ENCODE assay signal across 9 mouse cellular contexts in the genomic region with DNA sequence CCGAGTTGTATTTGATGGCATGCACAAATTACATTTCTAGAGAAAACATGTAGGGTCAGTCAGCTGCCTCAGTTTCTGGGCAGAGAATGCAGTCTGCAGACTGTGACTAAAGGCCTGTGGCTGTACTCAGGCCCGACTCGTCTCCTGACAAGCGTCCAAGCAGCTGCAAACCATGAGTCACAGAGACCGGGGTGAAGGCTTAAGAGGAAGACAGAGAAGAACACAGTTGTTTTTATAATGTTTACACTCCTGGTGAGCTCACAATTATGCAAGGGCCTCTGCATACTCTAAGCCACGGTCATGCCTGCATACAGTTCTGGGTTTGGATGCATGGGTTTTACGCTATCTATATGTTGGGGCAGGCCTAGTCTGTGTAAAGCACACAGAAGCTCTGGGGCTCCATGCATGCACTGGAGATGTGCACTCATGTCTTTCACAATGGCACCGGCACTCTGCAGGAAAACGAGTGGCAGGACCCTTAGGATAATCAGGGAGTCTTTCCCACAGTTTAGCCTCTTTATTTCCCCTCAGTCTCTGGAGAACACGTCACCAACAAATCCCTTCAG. TPM values are rescaled to one million over a fixed set of nuclear protein-coding genes. Genes with fewer than 3 reads are reported as not detected.
DNase-seq lines count a peak whose midpoint lies in the region; ATAC-seq and TF ChIP-seq lines count a peak whose summit lies in the region.
"Had no signal": no experiment of that assay in that cellular context is flagged by ENCODE, and none has a peak within 500 bp of the region (broad histone marks: within the 10 kb centered on the region; RNA-seq: fewer than 3 reads in every experiment).

No protein-coding gene starts in this region.

- no peak overlapping the region for H3K4me2 ChIP-seq in intestine, embryonic 14.5 days (ENCODE audit: low read length)
- H3K4me2 ChIP-seq in midbrain, embryonic 16.5 days (ENCODE audit: low read length), result no peak overlapping the region

- H3K4me3 ChIP-seq in intestine, embryonic 14.5 days (ENCODE audit: low read depth, low read length), result no peak overlapping the region
- H3K4me3 ChIP-seq in midbrain, embryonic 16.5 days (ENCODE audit: low read depth, low read length), result no peak overlapping the region
- H3K4me3 ChIP-seq in layer of hippocampus, adult 2 months, result no peak overlapping the region

- H3K9ac ChIP-seq in intestine, embryonic 14.5 days (ENCODE audit: low read length), result no peak overlapping the region
- H3K9ac ChIP-seq in midbrain, embryonic 16.5 days (ENCODE audit: low read depth, low read length), result no peak overlapping the region
- H3K9ac ChIP-seq: liver, embryonic 14.5 days had no signal

- H3K4me1 ChIP-seq in intestine, embryonic 14.5 days (replicated peaks; ENCODE audit: control insufficient read depth, insufficient read depth, low read length), result peaks cover 22% of the 10 kb centered on the region
- peaks cover 32% of the 10 kb centered on the region for H3K4me1 ChIP-seq in midbrain, embryonic 16.5 days (ENCODE audit: control insufficient read depth, insufficient read depth, low read length)

- no peaks in the 10 kb centered on the region for H3K27me3 ChIP-seq in intestine, embryonic 14.5 days (replicated peaks; ENCODE audit: control insufficient read depth, insufficient read depth, low read length)
- H3K27me3 ChIP-seq in midbrain, embryonic 16.5 days (ENCODE audit: control insufficient read depth, insufficient read depth, low read depth, low read length), result no peaks in the 10 kb centered on the region

- peak overlapping the region; percentile 57; the same call in 1 of the 2 replicates for H3K27ac ChIP-seq in intestine, embryonic 14.5 days (ENCODE audit: low read depth)
- H3K27ac ChIP-seq in midbrain, embryonic 16.5 days (ENCODE audit: low read length), result peak overlapping the region; percentile 63
- no peak overlapping the region for H3K27ac ChIP-seq in layer of hippocampus, adult 2 months
- H3K27ac ChIP-seq: liver, embryonic 14.5 days had no signal

- DNase-seq in urinary bladder, adult 18-20 months (ENCODE audit: low spot score in 2 of 2), result peak; percentile 31 to 81
- DNase-seq in urinary bladder, adult 2 months (ENCODE audit: low spot score), result no peak
- peak; percentile 31 to 66 for DNase-seq in gastrocnemius, adult 8-10 months (ENCODE audit: low spot score in 2 of 2)
- no peak for DNase-seq in intestine, embryonic 14.5 days (ENCODE audit: low spot score)
- no peak for DNase-seq in left cerebral cortex, adult 18-20 months (ENCODE audit: low spot score in 2 of 2)
- DNase-seq in cerebellum, postnatal 10 days, result no peak
- DNase-seq in layer of hippocampus, adult 2 months (ENCODE audit: low spot score in 2 of 2), result no peak

- H3K36me3 ChIP-seq in intestine, embryonic 14.5 days (ENCODE audit: control insufficient read depth, insufficient read depth, low read length), result peaks cover 23% of the 10 kb centered on the region
- H3K36me3 ChIP-seq in midbrain, embryonic 16.5 days (ENCODE audit: control insufficient read depth, insufficient read depth, low read length), result no peaks in the 10 kb centered on the region

- ATAC-seq in intestine, embryonic 14.5 days (replicated peaks; ENCODE audit: low FRiP score, low TSS enrichment, low read depth), result no peak
- ATAC-seq in midbrain, embryonic 16.5 days, result peak; percentile 66

- TF ChIP-seq CTCF in layer of hippocampus, adult 2 months (conservative IDR thresholded peaks at IDR 0.05), result no peak

- H3K9me3 ChIP-seq in intestine, embryonic 14.5 days (ENCODE audit: control insufficient read depth, low read length), result no peaks in the 10 kb centered on the region
- no peaks in the 10 kb centered on the region for H3K9me3 ChIP-seq in midbrain, embryonic 16.5 days (replicated peaks; ENCODE audit: control insufficient read depth, low read length, poor library complexity, severe bottlenecking)

- WGBS in intestine, embryonic 14.5 days, result 50% methylated on average over 10 of the region's 10 CpGs
- WGBS in midbrain, embryonic 16.5 days, result 18% methylated on average over 10 of the region's 10 CpGs

RNA-seq across cellular contexts. Expression of a gene that starts 39.8 kb away (rescaled TPM):
- 31.0 and 62.3 TPM in 2 replicates for polyA plus RNA-seq in urinary bladder, adult 2 months (2012; rRNA removed)
- total RNA-seq in gastrocnemius, adult 8-10 months (2022), result 1 to 10 TPM; 4.5 to 6.3 (median 5.4) TPM
- 8.4 and 8.8 TPM in 2 replicates for polyA plus RNA-seq in intestine, embryonic 14.5 days (2014; fragmentation: Nextera tagmentation; extraction: Ambion mirVana)
- 2.6 and 2.9 TPM in 2 replicates for polyA plus RNA-seq in midbrain, embryonic 16.5 days (2015; fragmentation: Nextera tagmentation; extraction: Ambion mirVana)
- total RNA-seq in left cerebral cortex, adult 18-20 months (2021), result 10 to 100 TPM; 33.3 to 37.5 TPM
- total RNA-seq in layer of hippocampus, adult 2 months (2021), result 10 to 100 TPM; 10.4 to 11.0 TPM

RNA-seq across cellular contexts. Expression of a gene that starts 41.0 kb away (rescaled TPM):
- 0.09 and 0.19 TPM in 2 replicates for polyA plus RNA-seq in urinary bladder, adult 2 months (2012; rRNA removed)
- total RNA-seq in gastrocnemius, adult 8-10 months (2022), result under 1 TPM in 1 of 4 experiments, not detected in 3; 0.24 TPM
- 0.11 and 0.12 TPM in 2 replicates for polyA plus RNA-seq in intestine, embryonic 14.5 days (2014; fragmentation: Nextera tagmentation; extraction: Ambion mirVana)
- polyA plus RNA-seq in midbrain, embryonic 16.5 days (2015; fragmentation: Nextera tagmentation; extraction: Ambion mirVana), result not detected in 2 replicates
- total RNA-seq in left cerebral cortex, adult 18-20 months (2021), result under 1 TPM; 0.23 to 0.49 TPM
- under 1 TPM; 0.38 to 0.42 TPM for total RNA-seq in layer of hippocampus, adult 2 months (2021)

Comparison
In these comparisons a context has a peak if more than half of its experiments do, and no peak if none do; other contexts are left out.
1. DNase-seq: peak in urinary bladder, adult 18-20 months (2 of 2) and gastrocnemius, adult 8-10 months (2 of 2); none in urinary bladder, adult 2 months (single experiment), intestine, embryonic 14.5 days (single experiment), left cerebral cortex, adult 18-20 months (0 of 2), cerebellum, postnatal 10 days (0 of 2) and layer of hippocampus, adult 2 months (0 of 2).